Mouse (Mus musculus) heart, embryonic 16.5 days (tissue): ENCODE measurements around the gene Cdcp1. TPM values are rescaled to one million over a fixed set of nuclear protein-coding genes. Genes with fewer than 3 reads are reported as not detected.

ENCODE experiments used
- ATAC-seq: fragments of 200-750 bp; cut with Nextera tagmentation; replicated peaks from 2 replicates; pipeline ENCODE4 v1.8.0; 2017; ENCODE audit warnings: moderate number of reproducible peaks; ENCODE audit not compliant: insufficient read depth, low FRiP score; ENCODE audit errors: extremely low read depth
- H3K27ac ChIP-seq: fragments of 300-500 bp; sonication (generic); 2 replicates; pipeline ENCODE4 v1.5.1; 2014; ENCODE audit warnings: mild to moderate bottlenecking, low read length, control low read depth, moderate library complexity
- H3K27me3 ChIP-seq: fragments of 300-500 bp; sonication (generic); 2 replicates; pipeline ENCODE4 v1.6.1; 2014; ENCODE audit warnings: low read length, mixed read lengths; ENCODE audit not compliant: control insufficient read depth, insufficient read depth
- H3K36me3 ChIP-seq: fragments of 300-500 bp; sonication (generic); 2 replicates; pipeline ENCODE4 v1.6.1; 2014; ENCODE audit not compliant: control insufficient read depth, insufficient read depth
- H3K4me1 ChIP-seq: fragments of 300-500 bp; sonication (generic); 2 replicates; pipeline ENCODE4 v1.6.1; 2014; ENCODE audit warnings: low read length, mixed read lengths; ENCODE audit not compliant: control insufficient read depth, insufficient read depth
- H3K4me2 ChIP-seq: fragments of 300-500 bp; sonication (generic); 2 replicates; pipeline ENCODE4 v1.6.1; 2014; ENCODE audit warnings: low read depth, mild to moderate bottlenecking, control low read depth, low read length
- H3K4me3 ChIP-seq: fragments of 300-500 bp; sonication (generic); 2 replicates; pipeline ENCODE4 v1.5.1; 2014; ENCODE audit warnings: mild to moderate bottlenecking, control low read depth, low read length
- H3K9ac ChIP-seq: fragments of 300-500 bp; sonication (generic); 2 replicates; pipeline ENCODE4 v1.6.1; 2014; ENCODE audit warnings: low read length, control low read depth
- H3K9me3 ChIP-seq: fragments of 300-500 bp; sonication (generic); replicated peaks from 2 replicates; pipeline ENCODE4 v1.6.1; 2016; ENCODE audit warnings: low read length; ENCODE audit not compliant: control insufficient read depth
- WGBS: fragments of 180-500 bp; shearing (Covaris S2); extraction: QIAGEN DNeasy Blood & Tissue Kit; methylation state at CpG from one replicate; pipeline ENCODE4 v1.1.7; 2014; 5-methylcytosine and 5-hydroxymethylcytosine counted together
- polyA plus RNA-seq: library from polyadenylated mRNA; unstranded; fragments of >200 nt; fragmentation: Nextera tagmentation; extraction: Ambion mirVana; gene quantifications from 2 replicates; pipeline ENCODE4 v1.2.1, GENCODE M21; 2015

The Cdcp1 gene
- polyA plus RNA-seq, 1 experiment from 2014 or later = 1.7 TPM

GRCm38 (mm10) chr9:123188271-123188670, 27.6 kb downstream of the Cdcp1 start:
- H3K36me3 ChIP-seq = no peaks in the 10 kb centered on the region
- H3K4me3 ChIP-seq = no peak overlapping the region
- H3K27me3 ChIP-seq = no peaks in the 10 kb centered on the region
- H3K9me3 ChIP-seq = no peaks in the 10 kb centered on the region
- H3K4me2 ChIP-seq = no peak overlapping the region
- no peak overlapping the region for H3K9ac ChIP-seq
- H3K4me1 ChIP-seq = peaks cover 2% of the 10 kb centered on the region; the same call in 1 of the 2 replicates
- ATAC-seq = no peak
- H3K27ac ChIP-seq = no peak overlapping the region
- WGBS = 80% methylated on average over 2 of the region's 2 CpGs

- H3K4me2 ChIP-seq = no peak overlapping the region
- 56% methylated on average over 5 of the region's 5 CpGs for WGBS
- no peaks in the 10 kb centered on the region for H3K9me3 ChIP-seq
- ATAC-seq = peak; percentile 49
- H3K4me1 ChIP-seq = peaks cover 2% of the 10 kb centered on the region; the same call in 1 of the 2 replicates
- no peak overlapping the region for H3K9ac ChIP-seq
- H3K4me3 ChIP-seq = no peak overlapping the region
- H3K36me3 ChIP-seq = no peaks in the 10 kb centered on the region
- H3K27ac ChIP-seq = no peak overlapping the region
- H3K27me3 ChIP-seq = no peaks in the 10 kb centered on the region
Observed at GRCm38 (mm10) chr9:123187589-123187988, 28.2 kb downstream of the Cdcp1 start.

- H3K36me3 ChIP-seq = no peaks in the 10 kb centered on the region
- 82% methylated on average over 5 of the region's 5 CpGs for WGBS
- H3K27ac ChIP-seq = no peak overlapping the region
- H3K27me3 ChIP-seq = no peaks in the 10 kb centered on the region
- ATAC-seq = no peak
- H3K4me2 ChIP-seq = no peak overlapping the region
- H3K4me1 ChIP-seq = peaks cover 2% of the 10 kb centered on the region; the same call in 1 of the 2 replicates
- H3K9ac ChIP-seq = no peak overlapping the region
- H3K9me3 ChIP-seq = no peaks in the 10 kb centered on the region
- no peak overlapping the region for H3K4me3 ChIP-seq
Observed at GRCm38 (mm10) chr9:123186151-123186550, 29.7 kb downstream of the Cdcp1 start.

GRCm38 (mm10) chr9:123185546-123185945, 30.3 kb downstream of the Cdcp1 start:
- Histone ChIP-seq H3K27ac (no peak overlapping the region), H3K4me3 (no peak overlapping the region), H3K4me2 (no peak overlapping the region), H3K36me3 (no peaks in the 10 kb centered on the region), H3K9ac (no peak overlapping the region), H3K27me3 (no peaks in the 10 kb centered on the region), H3K9me3 (no peaks in the 10 kb centered on the region), H3K4me1 (peaks cover 2% of the 10 kb centered on the region; the same call in 1 of the 2 replicates)
- no peak for ATAC-seq
- 33% methylated on average over 2 of the region's 2 CpGs for WGBS

- Histone ChIP-seq H3K36me3 (no peaks in the 10 kb centered on the region), H3K4me1 (peaks cover 2% of the 10 kb centered on the region; the same call in 1 of the 2 replicates), H3K4me3 (no peak overlapping the region), H3K4me2 (no peak overlapping the region), H3K27me3 (no peaks in the 10 kb centered on the region), H3K27ac (no peak overlapping the region), H3K9ac (no peak overlapping the region), H3K9me3 (no peaks in the 10 kb centered on the region)
- WGBS = 62% methylated on average over 8 of the region's 8 CpGs
- ATAC-seq = no peak
Observed at GRCm38 (mm10) chr9:123183226-123183625, 32.6 kb downstream of the Cdcp1 start.

DNA sequence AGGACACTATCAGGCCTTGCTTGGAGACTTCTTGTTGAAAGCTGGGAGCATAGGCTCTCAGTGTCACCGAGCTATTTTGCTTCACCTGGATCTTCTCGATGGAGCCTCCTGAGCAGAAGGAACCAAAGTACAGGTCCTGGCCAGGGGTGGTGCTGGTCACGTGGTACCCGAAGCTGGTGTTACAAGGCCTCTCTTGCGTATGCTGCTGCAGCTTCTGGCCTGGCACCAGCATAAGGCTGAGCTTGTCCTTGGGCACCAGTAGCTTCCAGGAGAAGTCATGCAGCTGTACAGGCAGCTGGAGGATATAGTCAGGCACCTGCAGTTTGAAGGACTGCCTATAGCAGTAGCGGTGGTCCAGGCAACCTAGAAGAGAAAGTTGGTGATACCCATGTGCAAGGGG, 35.8 kb downstream of the Cdcp1 start:
- ATAC-seq = no peak
- H3K36me3 ChIP-seq = no peaks in the 10 kb centered on the region
- H3K9me3 ChIP-seq = no peaks in the 10 kb centered on the region
- H3K27me3 ChIP-seq = no peaks in the 10 kb centered on the region; the same call in 1 of the 2 replicates
- H3K27ac ChIP-seq = no peak overlapping the region
- 85% methylated on average over 6 of the region's 6 CpGs for WGBS
- no peak overlapping the region for H3K9ac ChIP-seq
- H3K4me2 ChIP-seq = no peak overlapping the region
- no peaks in the 10 kb centered on the region for H3K4me1 ChIP-seq
- no peak overlapping the region for H3K4me3 ChIP-seq

- 71% methylated on average over 9 of the region's 9 CpGs for WGBS
- no peaks in the 10 kb centered on the region for H3K4me1 ChIP-seq
- H3K9ac ChIP-seq = no peak overlapping the region
- no peak overlapping the region for H3K4me2 ChIP-seq
- no peak overlapping the region for H3K27ac ChIP-seq
- H3K4me3 ChIP-seq = no peak overlapping the region
- ATAC-seq = no peak
- H3K27me3 ChIP-seq = no peaks in the 10 kb centered on the region; the same call in 1 of the 2 replicates
- H3K36me3 ChIP-seq = no peaks in the 10 kb centered on the region
- no peaks in the 10 kb centered on the region for H3K9me3 ChIP-seq
Observed at GRCm38 (mm10) chr9:123177380-123178048, 38.3 kb downstream of the Cdcp1 start.

DNA sequence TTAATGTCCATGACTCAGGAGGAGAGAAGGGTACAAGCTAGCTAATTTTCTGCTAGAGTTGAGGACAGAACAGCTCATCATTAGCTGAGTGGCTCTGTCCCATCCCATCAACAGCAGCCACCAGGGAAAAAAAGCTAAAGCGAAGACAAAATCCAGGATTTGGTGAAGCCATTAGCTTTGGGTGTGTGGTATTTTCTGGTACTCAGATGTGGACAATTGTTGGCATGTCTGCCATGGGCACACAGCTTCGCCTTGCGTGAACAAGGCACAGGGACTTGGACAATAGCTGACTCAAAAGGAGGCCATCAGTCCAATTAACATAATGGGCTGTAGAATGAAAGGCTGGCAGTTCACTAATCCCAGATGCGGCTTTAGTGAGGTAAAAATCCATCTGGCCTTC, 41.5 kb downstream of the Cdcp1 start:
- Histone ChIP-seq H3K4me2 (no peak overlapping the region), H3K36me3 (no peaks in the 10 kb centered on the region), H3K9me3 (no peaks in the 10 kb centered on the region), H3K27me3 (no peaks in the 10 kb centered on the region; the same call in 1 of the 2 replicates), H3K4me1 (no peaks in the 10 kb centered on the region), H3K9ac (no peak overlapping the region), H3K4me3 (no peak overlapping the region), H3K27ac (no peak overlapping the region)
- 85% methylated on average over 4 of the region's 4 CpGs for WGBS
- ATAC-seq = no peak

GRCm38 (mm10) chr9:123173760-123174159, 42.1 kb downstream of the Cdcp1 start:
- Histone ChIP-seq H3K27ac (no peak overlapping the region), H3K4me2 (no peak overlapping the region), H3K9ac (no peak overlapping the region), H3K4me1 (no peaks in the 10 kb centered on the region), H3K9me3 (no peaks in the 10 kb centered on the region), H3K27me3 (no peaks in the 10 kb centered on the region; the same call in 1 of the 2 replicates), H3K4me3 (no peak overlapping the region), H3K36me3 (no peaks in the 10 kb centered on the region)
- 73% methylated on average over 6 of the region's 6 CpGs for WGBS
- ATAC-seq = no peak
